Mouse (Mus musculus) testis, adult 2 months (tissue): ENCODE data around the gene Pakap. TPM values are rescaled to one million over a fixed set of nuclear protein-coding genes. Genes with fewer than 3 reads are reported as not detected.

Experiments used
- H3K27ac ChIP-seq: fragments of 200-500 bp; 2 replicates; pipeline ENCODE4 v1.5.1; 2012; ENCODE audit warnings: low read depth, low read length; ENCODE audit not compliant: control insufficient read depth, insufficient read depth
- H3K27me3 ChIP-seq: fragments of 200-500 bp; 2 replicates; pipeline ENCODE4 v1.6.1; 2012; ENCODE audit warnings: mild to moderate bottlenecking, low read length, moderate library complexity; ENCODE audit not compliant: control insufficient read depth, insufficient read depth
- H3K36me3 ChIP-seq: fragments of 200-500 bp; 2 replicates; pipeline ENCODE4 v1.6.1; 2012; ENCODE audit warnings: mild to moderate bottlenecking, low read length; ENCODE audit not compliant: control insufficient read depth, insufficient read depth
- H3K4me1 ChIP-seq: fragments of 200-500 bp; 2 replicates; pipeline ENCODE4 v1.6.1; 2012; ENCODE audit warnings: low read length; ENCODE audit not compliant: control insufficient read depth, insufficient read depth
- H3K4me3 ChIP-seq: fragments of 200-500 bp; 2 replicates; pipeline ENCODE4 v1.5.1; 2012; ENCODE audit warnings: low read depth, mild to moderate bottlenecking, low read length, moderate library complexity, mixed read lengths; ENCODE audit not compliant: control insufficient read depth
- CTCF ChIP-seq: fragments of 200-500 bp; IDR thresholded peaks from 2 replicates; pipeline ENCODE4 v1.5.1; 2012; ENCODE audit warnings: low read depth, mild to moderate bottlenecking, inconsistent platforms, low read length, moderate library complexity; ENCODE audit not compliant: control insufficient read depth, insufficient read depth, insufficient replicate concordance
- POLR2A ChIP-seq: fragments of 200-500 bp; IDR thresholded peaks from 2 replicates; pipeline ENCODE4 v1.6.1; 2012; ENCODE audit warnings: low read depth, mild to moderate bottlenecking, inconsistent platforms, low read length, moderate library complexity; ENCODE audit not compliant: control insufficient read depth
- polyA plus RNA-seq: library from polyadenylated mRNA; depleted of rRNA; stranded (reverse); fragments of >200 nt; gene quantifications from 2 replicates; pipeline ENCODE4 v1.2.3, GENCODE M21; 2012

Gene Pakap
- polyA plus RNA-seq, 1 experiment: 0.96 TPM

- Histone ChIP-seq H3K4me1 (no peaks in the 10 kb centered on the region), H3K36me3 (no peaks in the 10 kb centered on the region), H3K27ac (no peak overlapping the region), H3K27me3 (no peaks in the 10 kb centered on the region), H3K4me3 (no peak overlapping the region)
- TF ChIP-seq POLR2A: no peak
- no peak for TF ChIP-seq CTCF
These were observed 57.8 kb downstream of the Pakap start for GRCm38 (mm10) chr4:57625756-57626155.

DNA sequence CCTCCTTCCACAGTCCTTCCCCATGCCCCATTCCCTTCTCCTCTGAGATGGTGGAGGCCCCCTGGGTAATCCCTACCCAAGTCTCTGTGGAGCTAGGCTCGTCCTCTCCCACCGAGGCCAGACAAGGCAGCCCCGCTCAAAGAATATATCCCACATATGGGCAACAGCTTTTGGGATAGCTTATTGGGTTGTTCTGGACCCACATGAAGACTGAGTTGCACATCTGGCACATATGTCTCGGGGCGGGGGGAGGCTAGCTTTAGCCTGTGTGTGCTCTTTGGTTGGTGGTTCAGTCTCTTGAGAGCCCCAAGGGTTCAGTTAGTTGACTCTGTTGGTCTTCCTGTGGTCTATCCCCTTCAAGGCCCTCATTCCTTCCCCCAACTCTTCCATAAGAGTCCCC lies 58.9 kb downstream of the Pakap start:
- Histone ChIP-seq H3K4me3 (no peak overlapping the region), H3K27ac (no peak overlapping the region), H3K36me3 (no peaks in the 10 kb centered on the region), H3K27me3 (no peaks in the 10 kb centered on the region), H3K4me1 (no peaks in the 10 kb centered on the region)
- TF ChIP-seq POLR2A: no peak
- TF ChIP-seq CTCF: no peak

- TF ChIP-seq POLR2A: no peak
- no peak for TF ChIP-seq CTCF
- H3K36me3 ChIP-seq: no peaks in the 10 kb centered on the region
- no peak overlapping the region for H3K4me3 ChIP-seq
- no peaks in the 10 kb centered on the region for H3K4me1 ChIP-seq
- H3K27me3 ChIP-seq: no peaks in the 10 kb centered on the region
- H3K27ac ChIP-seq: no peak overlapping the region
These were observed 64.4 kb downstream of the Pakap start for GRCm38 (mm10) chr4:57632386-57632785.

- Histone ChIP-seq H3K36me3 (no peaks in the 10 kb centered on the region), H3K27ac (no peak overlapping the region), H3K4me1 (no peaks in the 10 kb centered on the region), H3K27me3 (no peaks in the 10 kb centered on the region), H3K4me3 (no peak overlapping the region)
- TF ChIP-seq CTCF (no peak), POLR2A (no peak)
These were observed 65.1 kb downstream of the Pakap start for GRCm38 (mm10) chr4:57633052-57633451.

DNA sequence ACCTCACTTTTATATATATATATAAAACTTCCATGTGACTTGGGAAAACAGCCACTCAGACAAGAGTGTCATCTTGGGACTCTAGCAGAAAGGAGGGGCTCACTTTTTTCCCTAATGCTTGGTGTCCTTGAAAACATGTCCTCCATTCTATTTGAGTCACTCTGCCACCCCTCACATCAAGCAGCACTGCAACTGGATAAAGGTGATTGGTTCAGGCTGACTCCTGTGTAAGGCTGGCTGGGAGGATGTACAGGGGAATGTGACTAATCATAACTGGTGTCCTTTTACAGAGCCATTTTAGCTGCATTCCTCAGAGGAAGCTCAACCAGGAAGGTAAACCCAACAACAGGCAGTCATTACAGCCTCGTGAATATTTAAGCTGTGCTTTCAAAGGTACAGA lies 67.0 kb downstream of the Pakap start:
- no peaks in the 10 kb centered on the region for H3K36me3 ChIP-seq
- H3K27me3 ChIP-seq: no peaks in the 10 kb centered on the region
- H3K4me1 ChIP-seq: no peaks in the 10 kb centered on the region
- no peak overlapping the region for H3K4me3 ChIP-seq
- TF ChIP-seq POLR2A (no peak), CTCF (no peak)
- H3K27ac ChIP-seq: no peak overlapping the region

DNA sequence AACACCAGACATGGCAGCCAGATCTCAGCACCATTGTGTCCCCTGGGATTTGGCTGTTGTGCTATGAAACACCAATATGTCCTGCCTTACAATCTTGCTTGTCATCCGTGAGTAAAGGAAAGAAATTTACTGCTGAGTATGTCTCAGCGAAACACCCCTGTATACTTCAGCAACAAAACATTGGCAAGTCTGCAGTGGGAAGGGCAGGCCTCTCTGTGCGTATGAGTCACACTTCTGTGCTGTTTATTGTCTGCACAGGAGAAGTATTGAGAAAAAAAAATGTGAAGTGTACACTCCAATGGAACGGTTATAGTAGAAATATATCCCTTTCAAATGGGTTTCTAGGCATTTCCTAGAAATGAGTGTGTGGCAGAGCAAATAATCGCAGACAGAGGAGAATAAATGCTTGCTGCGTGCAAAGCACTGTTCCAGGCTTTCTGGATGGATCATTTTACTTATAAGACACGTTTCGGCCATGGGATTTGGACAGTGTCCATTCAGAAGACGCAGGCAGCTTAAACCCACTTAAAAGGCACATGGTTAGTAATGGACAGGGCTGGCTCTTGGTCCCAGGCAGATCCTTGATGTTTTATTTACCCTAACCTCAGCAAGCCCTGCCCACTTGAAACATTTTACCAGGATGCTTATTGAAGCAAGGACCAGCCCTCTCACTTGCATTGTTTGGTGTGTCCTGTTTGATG lies 69.0 kb downstream of the Pakap start:
- no peak overlapping the region for H3K27ac ChIP-seq
- no peaks in the 10 kb centered on the region for H3K27me3 ChIP-seq
- no peaks in the 10 kb centered on the region for H3K36me3 ChIP-seq
- TF ChIP-seq CTCF (no peak), POLR2A (no peak)
- no peak overlapping the region for H3K4me3 ChIP-seq
- no peaks in the 10 kb centered on the region for H3K4me1 ChIP-seq

- H3K27me3 ChIP-seq: no peaks in the 10 kb centered on the region
- no peak overlapping the region for H3K4me3 ChIP-seq
- H3K27ac ChIP-seq: no peak overlapping the region
- TF ChIP-seq POLR2A (no peak), CTCF (no peak)
- H3K4me1 ChIP-seq: no peaks in the 10 kb centered on the region
- H3K36me3 ChIP-seq: no peaks in the 10 kb centered on the region
These were observed 69.8 kb downstream of the Pakap start for GRCm38 (mm10) chr4:57637636-57638386.
